In the genomic region with DNA sequence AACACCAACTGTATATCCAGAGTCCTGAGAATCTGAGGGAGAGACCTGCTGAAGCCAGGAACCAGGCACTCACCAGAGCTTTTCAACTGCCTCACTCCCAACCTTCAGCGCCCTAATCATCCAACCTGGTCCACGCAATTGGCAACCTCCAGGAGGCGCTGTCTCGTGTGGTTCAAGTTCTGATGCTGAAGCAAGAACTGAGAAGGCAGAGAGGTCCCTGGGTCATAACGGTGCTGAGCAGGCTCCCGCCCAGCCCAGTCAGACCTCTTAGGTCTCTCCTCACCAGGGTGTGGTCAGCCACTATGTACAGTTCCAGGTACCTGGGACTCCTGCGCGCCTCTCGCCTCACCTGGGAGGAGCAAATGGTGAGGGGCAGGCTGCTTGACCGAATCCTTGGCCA, we compare ENCODE assay signal across 9 mouse cellular contexts. TPM values are rescaled to one million over a fixed set of nuclear protein-coding genes. Genes with fewer than 3 reads are reported as not detected.
DNase-seq lines count a peak whose midpoint lies in the region; ATAC-seq and TF ChIP-seq lines count a peak whose summit lies in the region.
"Had no signal": no experiment of that assay in that cellular context is flagged by ENCODE, and none has a peak within 500 bp of the region (broad histone marks: within the 10 kb centered on the region; RNA-seq: fewer than 3 reads in every experiment).

No protein-coding gene starts in this region.

- no peak overlapping the region for H3K27ac ChIP-seq in forebrain, embryonic 10.5 days
- no peak overlapping the region for H3K27ac ChIP-seq in forebrain, embryonic 15.5 days (replicated peaks)
- H3K27ac ChIP-seq in ES-E14 (ENCODE audit: insufficient read depth, low read depth, low read length, poor library complexity, severe bottlenecking) = no peak overlapping the region
- no peak overlapping the region for H3K27ac ChIP-seq in embryonic facial prominence, embryonic 11.5 days (replicated peaks; ENCODE audit: low read depth, low read length)
- H3K27ac ChIP-seq in hindbrain, embryonic 10.5 days = no peak overlapping the region
- no peak overlapping the region for H3K27ac ChIP-seq in limb, embryonic 11.5 days (replicated peaks; ENCODE audit: low read depth, low read length)
- H3K27ac ChIP-seq in midbrain, embryonic 12.5 days (replicated peaks) = no peak overlapping the region
- H3K27ac ChIP-seq in testis, adult 2 months (ENCODE audit: control insufficient read depth, insufficient read depth, low read depth, low read length) = no peak overlapping the region
- H3K27ac ChIP-seq: macrophage had no signal

- peak overlapping the region; percentile 47 for H3K4me3 ChIP-seq in forebrain, embryonic 10.5 days
- no peak overlapping the region for H3K4me3 ChIP-seq in forebrain, embryonic 15.5 days
- peak overlapping the region in 1 of 2 experiments; percentile 33; a peak in 1 of 4 replicates for H3K4me3 ChIP-seq in ES-E14 (ENCODE audit: insufficient read depth in 1 of 2, low read depth in 1 of 2, low read length in 2 of 2, poor library complexity in 1 of 2, severe bottlenecking in 1 of 2)
- H3K4me3 ChIP-seq in embryonic facial prominence, embryonic 11.5 days (ENCODE audit: low read depth, low read length) = no peak overlapping the region
- peak overlapping the region; percentile 46 for H3K4me3 ChIP-seq in hindbrain, embryonic 10.5 days
- 0 out of 2 replicates have a peak overlapping the region, but pooled peaks have one; percentile 8 for H3K4me3 ChIP-seq in limb, embryonic 11.5 days (ENCODE audit: low read depth, low read length)
- H3K4me3 ChIP-seq in midbrain, embryonic 12.5 days = no peak overlapping the region
- no peak overlapping the region; the same call in 1 of the 2 replicates for H3K4me3 ChIP-seq in testis, adult 2 months (ENCODE audit: control insufficient read depth, low read depth, low read length)

- WGBS in forebrain, embryonic 10.5 days = 5% methylated on average over 10 of the region's 10 CpGs
- 1% methylated on average over 10 of the region's 10 CpGs for WGBS in forebrain, embryonic 15.5 days
- WGBS in embryonic facial prominence, embryonic 11.5 days = 3% methylated on average over 10 of the region's 10 CpGs
- WGBS in hindbrain, embryonic 10.5 days = 5% methylated on average over 10 of the region's 10 CpGs
- WGBS in limb, embryonic 11.5 days = 7% methylated on average over 10 of the region's 10 CpGs
- 4% methylated on average over 10 of the region's 10 CpGs for WGBS in midbrain, embryonic 12.5 days

- H3K9me3 ChIP-seq in forebrain, embryonic 10.5 days = no peaks in the 10 kb centered on the region
- no peaks in the 10 kb centered on the region for H3K9me3 ChIP-seq in forebrain, embryonic 15.5 days
- no peaks in the 10 kb centered on the region for H3K9me3 ChIP-seq in ES-E14 (ENCODE audit: control insufficient read depth, insufficient read depth, low read depth, low read length)
- H3K9me3 ChIP-seq in embryonic facial prominence, embryonic 11.5 days (replicated peaks; ENCODE audit: control insufficient read depth, low read length) = no peaks in the 10 kb centered on the region
- no peaks in the 10 kb centered on the region for H3K9me3 ChIP-seq in hindbrain, embryonic 10.5 days
- no peaks in the 10 kb centered on the region for H3K9me3 ChIP-seq in limb, embryonic 11.5 days (ENCODE audit: control insufficient read depth, low read length)
- H3K9me3 ChIP-seq in midbrain, embryonic 12.5 days = no peaks in the 10 kb centered on the region

- no peaks in the 10 kb centered on the region for H3K36me3 ChIP-seq in forebrain, embryonic 10.5 days (replicated peaks)
- no peaks in the 10 kb centered on the region for H3K36me3 ChIP-seq in forebrain, embryonic 15.5 days
- H3K36me3 ChIP-seq in ES-E14 (ENCODE audit: control insufficient read depth, insufficient read depth, low read length, poor library complexity, severe bottlenecking) = no peaks in the 10 kb centered on the region
- no peaks in the 10 kb centered on the region for H3K36me3 ChIP-seq in embryonic facial prominence, embryonic 11.5 days (replicated peaks; ENCODE audit: control insufficient read depth, insufficient read depth, low read depth, low read length)
- no peaks in the 10 kb centered on the region for H3K36me3 ChIP-seq in hindbrain, embryonic 10.5 days
- H3K36me3 ChIP-seq in limb, embryonic 11.5 days (ENCODE audit: control insufficient read depth, insufficient read depth, low read length) = no peaks in the 10 kb centered on the region
- no peaks in the 10 kb centered on the region for H3K36me3 ChIP-seq in midbrain, embryonic 12.5 days
- H3K36me3 ChIP-seq in testis, adult 2 months (ENCODE audit: control insufficient read depth, insufficient read depth, low read length) = no peaks in the 10 kb centered on the region

- in situ Hi-C loops in ES-E14 (cut with MboI; ENCODE audit: low sequenced_read_pairs in 2 of 2, unreplicated experiment in 2 of 2) = loop anchor here in 1 of 2 experiments (10.0 kb wide), 1 partner anchor 359 kb away; no protein-coding TSS in a partner anchor

- no peak overlapping the region for H3K9ac ChIP-seq in forebrain, embryonic 15.5 days (replicated peaks)
- H3K9ac ChIP-seq in ES-E14 (ENCODE audit: insufficient read depth, low read depth, low read length, poor library complexity, severe bottlenecking) = no peak overlapping the region
- H3K9ac ChIP-seq in embryonic facial prominence, embryonic 11.5 days (replicated peaks; ENCODE audit: low read length) = no peak overlapping the region
- H3K9ac ChIP-seq in limb, embryonic 11.5 days (ENCODE audit: low read length) = no peak overlapping the region
- H3K9ac ChIP-seq in midbrain, embryonic 12.5 days (replicated peaks) = no peak overlapping the region

- peaks cover 89% of the 10 kb centered on the region for H3K27me3 ChIP-seq in forebrain, embryonic 10.5 days (ENCODE audit: poor library complexity, severe bottlenecking)
- H3K27me3 ChIP-seq in forebrain, embryonic 15.5 days = peaks cover 44% of the 10 kb centered on the region
- peaks cover 41% of the 10 kb centered on the region for H3K27me3 ChIP-seq in embryonic facial prominence, embryonic 11.5 days (ENCODE audit: control insufficient read depth, insufficient read depth, low read length)
- H3K27me3 ChIP-seq in hindbrain, embryonic 10.5 days (ENCODE audit: insufficient read depth, poor library complexity, severe bottlenecking) = peaks cover 91% of the 10 kb centered on the region
- peaks cover 44% of the 10 kb centered on the region for H3K27me3 ChIP-seq in limb, embryonic 11.5 days (ENCODE audit: control insufficient read depth, insufficient read depth, low read length)
- peaks cover 75% of the 10 kb centered on the region for H3K27me3 ChIP-seq in midbrain, embryonic 12.5 days
- no peaks in the 10 kb centered on the region for H3K27me3 ChIP-seq in testis, adult 2 months (ENCODE audit: control insufficient read depth, insufficient read depth, low read length)

- peak; percentile 65; the same call in 1 of the 2 replicates for TF ChIP-seq CTCF in testis, adult 2 months (IDR thresholded peaks at IDR 0.05; ENCODE audit: control insufficient read depth, insufficient read depth, insufficient replicate concordance, low read depth, low read length)

- DNase-seq in forebrain, embryonic 10.5 days (ENCODE audit: extremely low spot score, low spot score) = peak; percentile 78
- peak; percentile 86 for DNase-seq in ES-E14 (ENCODE audit: low read depth, low spot score)
- peak; percentile 86 for DNase-seq in embryonic facial prominence, embryonic 11.5 days (ENCODE audit: low spot score)
- DNase-seq in hindbrain, embryonic 10.5 days (ENCODE audit: low spot score) = peak; percentile 74
- DNase-seq in limb, embryonic 11.5 days (ENCODE audit: low spot score) = peak; percentile 88

- ATAC-seq in forebrain, embryonic 15.5 days (replicated peaks) = no peak
- no peak for ATAC-seq in embryonic facial prominence, embryonic 11.5 days (replicated peaks; ENCODE audit: insufficient number of reproducible peaks, low FRiP score, low TSS enrichment, low read depth)
- ATAC-seq in limb, embryonic 11.5 days (ENCODE audit: insufficient number of reproducible peaks, low FRiP score, low TSS enrichment, low read depth) = no peak
- peak; percentile 59; the same call in 1 of the 2 replicates for ATAC-seq in midbrain, embryonic 12.5 days (ENCODE audit: low FRiP score, low read depth)

- TF ChIP-seq POLR2A in testis, adult 2 months (IDR thresholded peaks at IDR 0.05; ENCODE audit: control insufficient read depth, low read depth, low read length) = no peak

- H3K4me2 ChIP-seq in forebrain, embryonic 15.5 days (replicated peaks) = no peak overlapping the region
- H3K4me2 ChIP-seq in embryonic facial prominence, embryonic 11.5 days (ENCODE audit: low read depth, low read length) = no peak overlapping the region
- H3K4me2 ChIP-seq in limb, embryonic 11.5 days (ENCODE audit: low read depth, severe bottlenecking) = peak overlapping the region; percentile 7; the same call in 1 of the 2 replicates
- H3K4me2 ChIP-seq in midbrain, embryonic 12.5 days (replicated peaks) = peak overlapping the region; percentile 47

- peaks cover 43% of the 10 kb centered on the region for H3K4me1 ChIP-seq in forebrain, embryonic 10.5 days
- H3K4me1 ChIP-seq in forebrain, embryonic 15.5 days = peaks cover 15% of the 10 kb centered on the region
- H3K4me1 ChIP-seq in ES-E14 (ENCODE audit: control insufficient read depth in 2 of 2, insufficient read depth in 2 of 2, low read length in 2 of 2, poor library complexity in 1 of 2) = peaks cover 0 to 16% of the 10 kb centered on the region in 2 experiments; a peak in 1 of 4 replicates
- peaks cover 2% of the 10 kb centered on the region for H3K4me1 ChIP-seq in embryonic facial prominence, embryonic 11.5 days (ENCODE audit: control insufficient read depth, insufficient read depth, low read length)
- H3K4me1 ChIP-seq in hindbrain, embryonic 10.5 days (replicated peaks) = peaks cover 45% of the 10 kb centered on the region
- peaks cover 20% of the 10 kb centered on the region for H3K4me1 ChIP-seq in limb, embryonic 11.5 days (ENCODE audit: control insufficient read depth, insufficient read depth, low read length)
- peaks cover 21% of the 10 kb centered on the region for H3K4me1 ChIP-seq in midbrain, embryonic 12.5 days
- peaks cover 25% of the 10 kb centered on the region for H3K4me1 ChIP-seq in testis, adult 2 months (ENCODE audit: control insufficient read depth, insufficient read depth, low read length)

RNA-seq across cellular contexts. Expression of a gene that starts 8.0 kb away (rescaled TPM):
- 0.63 TPM in 1 of 2 replicates, not detected in the other for polyA plus RNA-seq in forebrain, embryonic 10.5 days (2016; fragmentation: Nextera tagmentation; extraction: Ambion mirVana)
- polyA plus RNA-seq in forebrain, embryonic 15.5 days (2015; fragmentation: Nextera tagmentation; extraction: Ambion mirVana) = 0.60 and 0.70 TPM in 2 replicates
- 0.40 and 0.69 TPM in 2 replicates for total RNA-seq in ES-E14 (2012; rRNA removed)
- polyA plus RNA-seq in embryonic facial prominence, embryonic 11.5 days (2014; fragmentation: Nextera tagmentation; extraction: Ambion mirVana) = 0.57 and 0.80 TPM in 2 replicates
- polyA plus RNA-seq in hindbrain, embryonic 10.5 days (2016; fragmentation: Nextera tagmentation; extraction: Ambion mirVana) = 0.29 and 0.55 TPM in 2 replicates
- 0.47 and 0.72 TPM in 2 replicates for polyA plus RNA-seq in limb, embryonic 11.5 days (2014; fragmentation: Nextera tagmentation; extraction: Ambion mirVana)
- polyA plus RNA-seq in midbrain, embryonic 12.5 days (2016; fragmentation: Nextera tagmentation; extraction: Ambion mirVana) = 2.0 and 2.1 TPM in 2 replicates
- 2.8 and 3.1 TPM in 2 replicates for polyA plus RNA-seq in testis, adult 2 months (2012; rRNA removed)

RNA-seq across cellular contexts. Expression of a gene that starts 12.7 kb away (rescaled TPM):
- 3.1 and 3.3 TPM in 2 replicates for polyA plus RNA-seq in forebrain, embryonic 10.5 days (2016; fragmentation: Nextera tagmentation; extraction: Ambion mirVana)
- 30.0 and 30.9 TPM in 2 replicates for polyA plus RNA-seq in forebrain, embryonic 15.5 days (2015; fragmentation: Nextera tagmentation; extraction: Ambion mirVana)
- 1.6 TPM in 2 replicates for total RNA-seq in ES-E14 (2012; rRNA removed)
- 13.3 and 15.3 TPM in 2 replicates for polyA plus RNA-seq in embryonic facial prominence, embryonic 11.5 days (2014; fragmentation: Nextera tagmentation; extraction: Ambion mirVana)
- 4.9 and 6.1 TPM in 2 replicates for polyA plus RNA-seq in hindbrain, embryonic 10.5 days (2016; fragmentation: Nextera tagmentation; extraction: Ambion mirVana)
- 10.3 and 10.9 TPM in 2 replicates for polyA plus RNA-seq in limb, embryonic 11.5 days (2014; fragmentation: Nextera tagmentation; extraction: Ambion mirVana)
- 5.9 and 6.8 TPM in 2 replicates for polyA plus RNA-seq in midbrain, embryonic 12.5 days (2016; fragmentation: Nextera tagmentation; extraction: Ambion mirVana)
- 58.3 and 63.5 TPM in 2 replicates for polyA plus RNA-seq in testis, adult 2 months (2012; rRNA removed)

RNA-seq across cellular contexts. Expression of a gene that starts 30.9 kb away (rescaled TPM):
- polyA plus RNA-seq in forebrain, embryonic 10.5 days (2016; fragmentation: Nextera tagmentation; extraction: Ambion mirVana) = 0.09 and 0.12 TPM in 2 replicates
- 0.19 and 0.24 TPM in 2 replicates for polyA plus RNA-seq in forebrain, embryonic 15.5 days (2015; fragmentation: Nextera tagmentation; extraction: Ambion mirVana)
- total RNA-seq in ES-E14 (2012; rRNA removed) = 0.26 and 0.27 TPM in 2 replicates
- 0.07 and 0.11 TPM in 2 replicates for polyA plus RNA-seq in embryonic facial prominence, embryonic 11.5 days (2014; fragmentation: Nextera tagmentation; extraction: Ambion mirVana)
- polyA plus RNA-seq in hindbrain, embryonic 10.5 days (2016; fragmentation: Nextera tagmentation; extraction: Ambion mirVana) = 0.10 and 0.16 TPM in 2 replicates
- polyA plus RNA-seq in limb, embryonic 11.5 days (2014; fragmentation: Nextera tagmentation; extraction: Ambion mirVana) = 0.03 and 0.07 TPM in 2 replicates
- polyA plus RNA-seq in midbrain, embryonic 12.5 days (2016; fragmentation: Nextera tagmentation; extraction: Ambion mirVana) = 0.13 and 0.27 TPM in 2 replicates
- 0.61 and 0.88 TPM in 2 replicates for polyA plus RNA-seq in testis, adult 2 months (2012; rRNA removed)

Comparison
In these comparisons a context has a peak if more than half of its experiments do, and no peak if none do; other contexts are left out.
1. H3K4me3 ChIP-seq: peak in forebrain, embryonic 10.5 days (single experiment), hindbrain, embryonic 10.5 days (single experiment) and limb, embryonic 11.5 days (single experiment); none in forebrain, embryonic 15.5 days (single experiment), embryonic facial prominence, embryonic 11.5 days (single experiment), midbrain, embryonic 12.5 days (single experiment) and testis, adult 2 months (single experiment).
2. H3K4me2 ChIP-seq: peak in limb, embryonic 11.5 days (single experiment) and midbrain, embryonic 12.5 days (single experiment); none in forebrain, embryonic 15.5 days (single experiment) and embryonic facial prominence, embryonic 11.5 days (single experiment).
3. Peak in every context shown above with its lines, with median percentiles within 50 percentile points of each other: DNase-seq.